Mouse (Mus musculus): ENCODE data around the gene Cxcl2.
A peak's percentile ranks its signal among the peaks of the same experiment; 100 is the strongest.

Gene Cxcl2

GRCm38 (mm10) chr5:90897429-90897828 is 6.2 kb upstream of the Cxcl2 start:
- no peak for DNase-seq

DNA sequence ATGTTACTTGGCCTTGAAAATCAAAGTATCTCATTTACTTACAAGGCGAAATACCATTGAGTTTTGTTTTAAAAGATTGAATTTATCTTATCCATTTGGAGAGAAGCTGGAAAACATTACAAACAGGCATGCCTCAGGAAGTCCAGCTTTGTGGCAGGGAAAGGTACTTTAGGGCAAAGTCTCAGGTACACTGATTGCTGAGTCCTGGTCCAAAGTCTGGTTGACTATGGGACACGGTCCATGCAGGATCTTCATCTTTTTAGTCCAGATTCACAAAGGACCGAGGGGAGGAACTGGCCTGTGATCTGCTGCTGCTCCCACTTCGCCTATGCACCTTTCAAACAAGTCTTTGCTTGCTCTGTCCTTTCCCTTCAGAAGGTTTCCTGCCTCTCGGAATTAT is 4.4 kb upstream of the Cxcl2 start:
- no peak for DNase-seq

GRCm38 (mm10) chr5:90900147-90900546 is 3.5 kb upstream of the Cxcl2 start:
- peak; percentile 42 for DNase-seq

DNA sequence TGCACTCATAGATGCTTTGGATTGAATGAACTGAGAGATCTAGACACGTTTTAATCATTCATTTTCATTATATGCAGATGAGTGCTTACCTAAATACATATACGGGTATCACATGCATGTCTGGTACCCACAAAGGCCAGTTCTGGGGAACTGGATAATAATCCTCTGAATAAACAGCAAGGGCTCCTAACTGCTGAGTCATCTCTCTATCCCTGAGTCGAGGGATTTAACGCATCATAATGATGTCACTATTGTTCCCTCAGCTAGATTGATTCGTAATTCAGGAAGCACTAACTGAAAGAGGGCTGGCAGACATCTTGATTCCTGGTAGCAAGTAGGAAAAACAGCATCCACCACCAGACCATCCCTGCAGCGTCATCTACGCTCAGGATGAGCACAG is 3.0 kb upstream of the Cxcl2 start:
- DNase-seq, result no peak

DNA sequence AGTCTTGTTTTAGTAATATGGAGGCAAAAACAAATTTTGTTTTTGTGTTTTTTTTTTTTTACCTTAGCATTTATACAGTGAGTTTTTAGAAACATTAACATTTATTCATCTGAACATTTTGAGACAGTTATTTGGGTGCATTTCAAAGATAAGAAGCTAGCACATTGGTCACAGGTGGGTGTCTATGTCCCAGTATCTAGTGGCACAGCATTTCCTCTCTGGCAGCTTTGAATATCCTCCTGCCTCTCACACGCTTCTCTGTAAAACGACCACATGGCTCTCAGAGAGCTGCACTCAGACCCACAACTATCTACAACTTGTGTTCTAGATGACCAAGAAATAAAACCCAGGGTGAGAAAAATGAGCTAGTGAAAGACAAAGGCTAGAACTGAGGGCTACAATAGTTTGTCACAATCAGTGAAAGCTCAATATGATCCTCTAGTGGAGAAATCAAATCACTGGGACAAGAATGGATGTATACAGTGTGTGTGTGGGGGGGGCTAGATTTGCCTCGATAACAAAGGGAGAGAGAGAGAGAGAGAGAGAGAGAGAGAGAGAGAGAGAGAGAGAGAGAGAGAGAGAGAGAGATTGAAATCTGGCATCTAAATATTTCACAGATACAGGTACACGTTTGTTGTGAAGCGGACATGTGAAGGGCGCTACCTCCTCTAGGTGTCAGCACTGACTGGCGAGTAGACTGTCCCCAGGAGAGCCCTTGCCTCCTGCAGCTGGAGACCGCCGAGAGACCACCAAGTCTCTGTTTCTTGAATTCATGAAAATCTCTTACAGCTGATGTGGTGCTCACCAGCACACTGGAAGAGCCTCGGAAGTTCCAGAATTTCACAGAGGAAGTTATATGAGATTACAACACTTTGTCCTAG is 1.1 kb upstream of the Cxcl2 start:
- no peak for DNase-seq

- DNase-seq, result peak; percentile 13
These were observed 5.3 kb downstream of the Cxcl2 start for GRCm38 (mm10) chr5:90908983-90909382.

DNA sequence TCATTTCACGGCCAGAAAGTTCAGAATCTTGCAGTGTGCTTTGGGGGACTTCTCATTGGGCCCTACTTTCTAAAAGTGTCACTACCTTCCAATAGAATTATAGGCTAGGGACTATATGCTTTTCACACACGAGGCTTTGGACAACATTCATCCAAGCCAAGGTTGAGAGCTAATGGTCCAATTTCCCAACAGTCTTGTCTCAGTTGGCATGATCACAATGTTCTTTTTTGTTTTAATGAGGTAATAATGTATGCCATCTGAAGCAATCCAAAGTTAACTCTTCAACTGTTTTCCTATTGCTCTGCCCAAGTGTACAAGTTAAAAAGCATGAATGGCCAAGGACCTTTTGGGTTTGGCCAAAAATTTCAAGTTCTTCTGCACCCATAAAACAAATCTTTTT is 15.8 kb downstream of the Cxcl2 start:
- DNase-seq, result no peak

DNA sequence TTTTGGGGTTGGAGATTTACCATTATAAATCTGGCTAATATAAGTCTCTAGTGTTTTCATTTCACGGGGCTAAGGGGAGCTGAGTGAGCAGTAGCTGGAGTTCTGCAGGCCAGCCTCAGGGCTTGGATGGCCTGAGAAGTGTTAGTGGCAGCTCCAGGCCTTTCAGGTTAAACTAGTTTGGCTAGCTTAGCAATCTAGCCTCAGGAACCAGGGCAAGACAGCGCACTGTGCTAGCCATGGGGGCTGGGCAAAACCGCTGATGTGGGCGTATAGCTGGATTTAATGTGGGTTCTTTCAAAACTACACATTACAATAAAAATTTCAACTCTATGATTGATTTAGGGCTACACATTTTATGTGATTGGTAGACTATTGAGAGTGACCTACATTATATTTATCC is 19.3 kb downstream of the Cxcl2 start:
- no peak for DNase-seq

GRCm38 (mm10) chr5:90930546-90930945 is 26.9 kb downstream of the Cxcl2 start:
- no peak for DNase-seq

GRCm38 (mm10) chr5:90930971-90931851 is 27.5 kb downstream of the Cxcl2 start, which contains the start of gene Mthfd2l:
Gene Mthfd2l, plus strand, starts transcription at chr5:90931117.
- DNase-seq, result peak; percentile 78

DNA sequence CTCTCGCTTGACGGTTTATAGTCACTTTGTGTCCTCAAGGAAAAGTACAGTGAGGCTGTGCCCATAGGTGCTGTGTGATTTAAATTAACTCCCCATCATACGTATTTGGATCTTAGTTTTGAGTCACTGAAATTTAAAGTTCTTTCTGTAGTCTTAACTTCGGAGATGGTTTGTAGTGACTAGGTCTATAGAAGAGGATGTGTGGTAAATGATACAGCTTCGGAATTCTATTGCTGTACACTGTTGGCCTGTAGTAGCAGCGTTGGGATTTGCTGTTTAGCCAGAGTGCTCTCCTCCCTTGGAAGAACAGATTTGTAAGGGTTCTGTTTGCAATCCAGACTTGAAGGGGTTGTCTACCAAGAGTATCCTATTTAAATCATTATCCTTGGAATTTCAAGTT is 28.2 kb downstream of the Cxcl2 start:
- DNase-seq, result no peak

DNA sequence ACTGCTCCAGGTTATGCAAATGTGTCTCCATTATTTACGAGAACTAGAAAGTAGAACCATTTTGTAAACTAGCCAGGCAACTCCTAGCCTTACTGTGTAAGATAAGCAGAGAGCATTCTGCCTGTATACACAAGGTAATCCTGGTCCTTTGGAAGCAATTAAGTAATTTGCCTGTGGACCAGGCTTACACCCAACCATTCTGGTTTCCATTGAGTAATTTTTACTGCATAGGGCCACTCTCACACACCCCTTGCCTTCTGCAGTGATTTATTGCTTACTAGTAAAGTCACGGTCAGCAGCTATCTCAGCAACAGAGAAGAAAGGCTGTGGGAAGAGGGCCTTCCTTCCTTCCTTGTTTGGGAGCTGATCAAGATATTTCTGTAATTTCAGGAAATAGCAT is 33.0 kb downstream of the Cxcl2 start:
- no peak for DNase-seq

GRCm38 (mm10) chr5:90945453-90945852 is 41.8 kb downstream of the Cxcl2 start:
- no peak for DNase-seq

GRCm38 (mm10) chr5:90949499-90949898 is 45.8 kb downstream of the Cxcl2 start:
- no peak for DNase-seq

- peak; percentile 29 for DNase-seq
These were observed 47.8 kb downstream of the Cxcl2 start for GRCm38 (mm10) chr5:90951475-90951874.

GRCm38 (mm10) chr5:90952731-90953481 is 49.2 kb downstream of the Cxcl2 start:
- DNase-seq, result no peak
